Comparison of ENCODE assay signal across 8 mouse cellular contexts in the genomic region with DNA sequence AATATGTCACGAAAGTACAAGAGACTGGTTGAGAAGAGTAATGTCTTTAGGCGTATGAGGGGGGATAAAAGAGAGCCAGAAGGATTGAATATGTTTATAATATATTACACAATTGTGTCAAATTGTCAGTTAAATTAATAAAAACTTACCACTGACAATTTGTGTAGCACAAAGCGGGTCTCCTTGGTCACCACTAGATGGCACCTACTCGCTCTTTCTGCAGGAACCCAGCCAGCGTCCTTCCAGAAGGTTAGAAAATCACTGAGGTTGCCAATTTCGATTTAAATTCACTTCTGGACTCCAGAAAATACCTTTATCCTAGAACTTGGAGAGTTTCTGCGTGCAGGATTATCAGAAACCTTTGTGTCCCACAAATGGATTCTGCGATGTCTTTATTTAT.
DNase-seq lines count a peak whose midpoint lies in the region; ATAC-seq and TF ChIP-seq lines count a peak whose summit lies in the region.

No protein-coding gene starts in this region.

- DNase-seq in heart, adult 8-10 months (ENCODE audit: low spot score), result peak; percentile 57
- peak; percentile 61 for DNase-seq in 416B (ENCODE audit: low read depth)
- DNase-seq in adrenal gland, postnatal 10 days, result peak; percentile 57
- DNase-seq in embryonic facial prominence, embryonic 14.5 days (ENCODE audit: low spot score), result peak; percentile 86
- DNase-seq in liver, embryonic 14.5 days (ENCODE audit: low read depth in 3 of 3, low spot score in 3 of 3), result no peak
- peak; percentile 26 for DNase-seq in skeletal muscle tissue, adult 2 months (ENCODE audit: low read depth, low spot score)

- H3K9ac ChIP-seq in heart, embryonic 12.5 days, result no peak overlapping the region
- H3K9ac ChIP-seq in embryonic facial prominence, embryonic 14.5 days (ENCODE audit: low read depth, low read length), result no peak overlapping the region
- H3K9ac ChIP-seq in liver, embryonic 14.5 days (replicated peaks), result no peak overlapping the region
- H3K9ac ChIP-seq in forebrain, embryonic 13.5 days, result no peak overlapping the region

- 32% methylated on average over 8 of the region's 8 CpGs for WGBS in heart, embryonic 12.5 days
- 34% methylated on average over 8 of the region's 8 CpGs for WGBS in embryonic facial prominence, embryonic 14.5 days
- 30% methylated on average over 8 of the region's 8 CpGs for WGBS in liver, embryonic 14.5 days (ENCODE audit: insufficient replicate concordance)
- 38% methylated on average over 8 of the region's 8 CpGs for WGBS in forebrain, embryonic 13.5 days

- H3K4me1 ChIP-seq in heart, embryonic 12.5 days (replicated peaks), result peaks cover 15% of the 10 kb centered on the region
- peaks cover 17% of the 10 kb centered on the region for H3K4me1 ChIP-seq in embryonic facial prominence, embryonic 14.5 days (ENCODE audit: control insufficient read depth, insufficient read depth, low read length)
- H3K4me1 ChIP-seq in liver, embryonic 14.5 days (replicated peaks; ENCODE audit: control insufficient read depth in 2 of 2, insufficient read depth in 2 of 2, low read length in 1 of 2), result no peaks in the 10 kb centered on the region
- H3K4me1 ChIP-seq in forebrain, embryonic 13.5 days, result peaks cover 23% of the 10 kb centered on the region

- no peaks in the 10 kb centered on the region for H3K36me3 ChIP-seq in heart, embryonic 12.5 days
- no peaks in the 10 kb centered on the region for H3K36me3 ChIP-seq in embryonic facial prominence, embryonic 14.5 days (ENCODE audit: control insufficient read depth, insufficient read depth, low read length)
- no peaks in the 10 kb centered on the region for H3K36me3 ChIP-seq in liver, embryonic 14.5 days (replicated peaks; ENCODE audit: control insufficient read depth, insufficient read depth, low read depth)
- no peaks in the 10 kb centered on the region for H3K36me3 ChIP-seq in forebrain, embryonic 13.5 days (ENCODE audit: poor library complexity, severe bottlenecking)

- H3K27ac ChIP-seq in heart, embryonic 12.5 days (ENCODE audit: poor library complexity, severe bottlenecking), result no peak overlapping the region
- H3K27ac ChIP-seq in embryonic facial prominence, embryonic 14.5 days (replicated peaks; ENCODE audit: low read depth, low read length), result no peak overlapping the region
- H3K27ac ChIP-seq in liver, embryonic 14.5 days, result no peak overlapping the region
- no peak overlapping the region for H3K27ac ChIP-seq in forebrain, embryonic 13.5 days

- ATAC-seq in heart, embryonic 12.5 days (ENCODE audit: insufficient number of reproducible peaks, low FRiP score), result no peak
- ATAC-seq in embryonic facial prominence, embryonic 14.5 days (ENCODE audit: low read depth), result no peak
- no peak for ATAC-seq in liver, embryonic 14.5 days (ENCODE audit: insufficient read depth)
- no peak; the same call in 1 of the 2 replicates for ATAC-seq in forebrain, embryonic 13.5 days

- no peaks in the 10 kb centered on the region for H3K27me3 ChIP-seq in heart, embryonic 12.5 days (replicated peaks)
- no peaks in the 10 kb centered on the region for H3K27me3 ChIP-seq in embryonic facial prominence, embryonic 14.5 days (replicated peaks; ENCODE audit: control insufficient read depth, insufficient read depth, low read length)
- no peaks in the 10 kb centered on the region for H3K27me3 ChIP-seq in liver, embryonic 14.5 days (ENCODE audit: control insufficient read depth, insufficient read depth, low read length)
- H3K27me3 ChIP-seq in forebrain, embryonic 13.5 days, result no peaks in the 10 kb centered on the region

- no peak overlapping the region for H3K4me2 ChIP-seq in heart, embryonic 12.5 days
- H3K4me2 ChIP-seq in embryonic facial prominence, embryonic 14.5 days (ENCODE audit: low read depth, low read length), result no peak overlapping the region
- no peak overlapping the region for H3K4me2 ChIP-seq in liver, embryonic 14.5 days (ENCODE audit: low read depth)
- H3K4me2 ChIP-seq in forebrain, embryonic 13.5 days, result no peak overlapping the region

- TF ChIP-seq CTCF in liver, embryonic 14.5 days (IDR thresholded peaks at IDR 0.05; ENCODE audit: low read depth), result peak; percentile 49; the same call in 1 of the 2 replicates

- H3K9me3 ChIP-seq in heart, embryonic 12.5 days (replicated peaks), result no peaks in the 10 kb centered on the region
- no peaks in the 10 kb centered on the region for H3K9me3 ChIP-seq in embryonic facial prominence, embryonic 14.5 days (ENCODE audit: control insufficient read depth, low read length)
- no peaks in the 10 kb centered on the region for H3K9me3 ChIP-seq in liver, embryonic 14.5 days (ENCODE audit: control insufficient read depth, low read length)
- no peaks in the 10 kb centered on the region for H3K9me3 ChIP-seq in forebrain, embryonic 13.5 days (replicated peaks)

- no peak for TF ChIP-seq EP300 in liver, embryonic 14.5 days (IDR thresholded peaks at IDR 0.05; ENCODE audit: low read depth)

- H3K4me3 ChIP-seq in heart, embryonic 12.5 days, result no peak overlapping the region
- H3K4me3 ChIP-seq in embryonic facial prominence, embryonic 14.5 days (ENCODE audit: low read depth, low read length), result no peak overlapping the region
- H3K4me3 ChIP-seq in liver, embryonic 14.5 days (ENCODE audit: insufficient read depth in 1 of 2, low read depth in 2 of 2, low read length in 2 of 2), result no peak overlapping the region
- H3K4me3 ChIP-seq in forebrain, embryonic 13.5 days, result no peak overlapping the region

Comparison
In these comparisons a context has a peak if more than half of its experiments do, and no peak if none do; other contexts are left out.
1. DNase-seq: peak in heart, adult 8-10 months (single experiment), 416B (single experiment), adrenal gland, postnatal 10 days (single experiment), embryonic facial prominence, embryonic 14.5 days (single experiment) and skeletal muscle tissue, adult 2 months (single experiment); none in liver, embryonic 14.5 days (0 of 3).